Mouse (Mus musculus) embryonic stem cell, embryonic (primary cell): ENCODE data around the gene Eef2.

Source experiments
- CTCF ChIA-PET, 4 experiments: fragments of 300-600 bp in 2 of 4; fragments of 350-600 bp in 2 of 4; sonication (Branson Sonifier 250); formaldehyde crosslinking; loops; one replicate each; lab custom pipeline; 2022; ENCODE audit warnings: inconsistent platforms in 2 of 4; lab: Charles Lee
- POLR2A ChIA-PET, 4 experiments: fragments of 300-600 bp in 2 of 4; fragments of 350-600 bp in 2 of 4; sonication (Branson Sonifier 250); formaldehyde crosslinking; loops; one replicate each; lab custom pipeline; 2022; ENCODE audit warnings: antibody characterized with exemption in 4 of 4, inconsistent platforms in 1 of 4; lab: Charles Lee

Gene Eef2

DNA sequence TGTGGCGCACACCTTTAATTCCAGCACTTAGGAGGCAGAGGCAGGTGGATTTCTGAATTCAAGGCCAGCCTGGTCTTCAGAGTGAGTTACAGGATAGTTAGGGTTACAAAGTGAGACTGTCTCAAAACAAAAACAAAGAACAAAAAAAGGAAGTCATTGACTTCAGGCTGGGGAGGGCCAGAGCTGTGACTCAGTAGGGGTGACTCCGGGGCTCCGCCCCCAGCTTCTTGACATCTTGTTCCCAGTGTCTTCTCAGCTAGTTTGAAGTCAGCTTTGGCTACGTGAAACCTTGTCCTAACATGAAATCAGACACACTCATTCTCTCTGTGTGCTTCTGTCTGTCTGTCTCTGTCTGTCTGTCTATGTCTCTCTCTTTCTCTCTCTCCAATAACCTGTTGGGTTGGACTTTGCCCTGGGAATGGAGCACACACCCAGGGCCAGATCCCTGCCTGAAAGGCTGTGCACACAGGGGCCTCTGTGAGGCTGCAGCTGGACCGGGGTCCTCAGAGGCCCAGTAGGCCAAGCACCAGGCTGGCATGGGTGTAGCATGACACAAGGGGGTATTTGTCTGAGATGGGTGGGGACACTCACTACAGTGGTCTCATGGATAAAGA lies 45.1 kb downstream of the Eef2 start:
- ChIA-PET POLR2A (interaction anchor here in 1 of 4 experiments (0.8 to 1.7 kb wide), 3 partner anchors 10 to 81 kb away, joined by 3 to 4 read pairs (median 4); no protein-coding TSS in a partner anchor), CTCF (interaction anchor here in 2 of 4 experiments (0.6 to 4.5 kb wide), 5 partner anchors 9 to 85 kb away, joined by 3 to 21 read pairs (median 4); partner anchors contain the start of gene Atcay (in 1 of the 2))

DNA sequence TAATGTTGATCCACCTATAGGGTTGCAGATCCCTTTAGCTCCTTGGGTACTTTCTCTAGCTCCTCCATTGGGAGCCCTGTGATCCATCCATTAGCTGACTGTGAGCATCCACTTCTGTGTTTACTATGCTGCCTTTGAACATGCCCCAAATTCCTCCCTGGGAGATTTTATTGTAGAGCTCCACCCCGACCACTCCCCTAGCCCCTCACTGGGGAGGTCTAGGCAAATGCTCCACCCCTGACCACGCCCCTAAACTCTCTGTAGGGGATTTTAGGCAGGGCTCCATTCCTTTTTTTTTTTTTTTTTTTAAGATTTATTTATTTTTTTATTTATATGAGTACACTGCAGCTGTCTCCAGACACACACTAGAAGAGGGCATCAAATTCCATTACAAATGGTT lies 47.3 kb downstream of the Eef2 start:
- POLR2A ChIA-PET, result interaction anchor here (0.6 to 2.5 kb wide), 22 partner anchors 9 to 294 kb away, joined by 3 to 9 read pairs (median 4); partner anchors contain the start of genes Eef2 (in 1 of the 4), Map2k2 (in 1 of the 4), Matk (in 1 of the 4) and Zfr2 (in 1 of the 4)
- CTCF ChIA-PET, result interaction anchor here (0.5 to 2.5 kb wide), 21 partner anchors 8 to 477 kb away, joined by 3 to 16 read pairs (median 4); partner anchors contain the start of genes Pip5k1c (in 1 of the 4) and Zfr2 (in 1 of the 4)

DNA sequence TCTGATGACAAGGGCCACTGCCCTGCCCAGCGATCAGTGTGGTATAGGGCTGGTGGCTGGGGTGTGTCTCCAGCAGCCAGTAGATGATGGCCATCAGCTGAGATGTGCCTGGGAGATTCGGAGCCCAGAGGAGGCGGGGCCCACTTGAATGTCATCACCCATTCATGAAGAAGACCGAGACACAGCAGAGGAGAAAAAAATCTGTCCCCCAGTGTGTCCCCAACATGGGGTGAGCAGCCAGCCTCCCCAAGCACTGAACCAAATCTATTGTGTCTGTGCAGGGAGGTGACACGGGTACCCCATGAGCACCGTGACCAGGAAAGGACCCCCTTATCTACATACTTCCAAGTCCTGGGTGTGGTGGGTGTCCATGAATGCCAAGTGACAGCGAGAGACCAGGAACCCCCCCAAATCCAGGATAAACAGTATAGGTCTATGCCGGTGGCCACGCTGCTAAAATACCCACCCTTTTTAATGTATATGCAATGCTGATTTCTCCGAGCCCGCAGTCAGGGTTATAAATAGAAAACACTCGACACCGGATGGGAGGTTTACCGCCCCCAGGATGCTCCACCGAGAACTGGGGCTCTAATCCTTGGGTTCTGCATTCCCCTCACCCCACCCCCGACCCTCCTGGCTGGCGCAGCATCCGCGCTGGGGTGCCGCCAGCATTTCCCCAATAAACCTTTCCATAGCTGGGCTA lies 53.5 kb downstream of the Eef2 start:
- ChIA-PET CTCF (interaction anchor here (0.6 to 4.2 kb wide), 27 partner anchors 10 to 1021 kb away, joined by 3 to 37 read pairs (median 8); partner anchors contain the start of genes Apba3 (in 1 of the 4), Mrpl54 (in 1 of the 4), Pip5k1c (in 1 of the 4) and Tjp3 (in 1 of the 4)), POLR2A (interaction anchor here (0.5 to 2.1 kb wide), 12 partner anchors 9 to 524 kb away, joined by 3 to 9 read pairs (median 3); partner anchors contain the start of genes Eef2 (in 1 of the 4), Hmg20b (in 1 of the 4) and Tjp3 (in 1 of the 4))

DNA sequence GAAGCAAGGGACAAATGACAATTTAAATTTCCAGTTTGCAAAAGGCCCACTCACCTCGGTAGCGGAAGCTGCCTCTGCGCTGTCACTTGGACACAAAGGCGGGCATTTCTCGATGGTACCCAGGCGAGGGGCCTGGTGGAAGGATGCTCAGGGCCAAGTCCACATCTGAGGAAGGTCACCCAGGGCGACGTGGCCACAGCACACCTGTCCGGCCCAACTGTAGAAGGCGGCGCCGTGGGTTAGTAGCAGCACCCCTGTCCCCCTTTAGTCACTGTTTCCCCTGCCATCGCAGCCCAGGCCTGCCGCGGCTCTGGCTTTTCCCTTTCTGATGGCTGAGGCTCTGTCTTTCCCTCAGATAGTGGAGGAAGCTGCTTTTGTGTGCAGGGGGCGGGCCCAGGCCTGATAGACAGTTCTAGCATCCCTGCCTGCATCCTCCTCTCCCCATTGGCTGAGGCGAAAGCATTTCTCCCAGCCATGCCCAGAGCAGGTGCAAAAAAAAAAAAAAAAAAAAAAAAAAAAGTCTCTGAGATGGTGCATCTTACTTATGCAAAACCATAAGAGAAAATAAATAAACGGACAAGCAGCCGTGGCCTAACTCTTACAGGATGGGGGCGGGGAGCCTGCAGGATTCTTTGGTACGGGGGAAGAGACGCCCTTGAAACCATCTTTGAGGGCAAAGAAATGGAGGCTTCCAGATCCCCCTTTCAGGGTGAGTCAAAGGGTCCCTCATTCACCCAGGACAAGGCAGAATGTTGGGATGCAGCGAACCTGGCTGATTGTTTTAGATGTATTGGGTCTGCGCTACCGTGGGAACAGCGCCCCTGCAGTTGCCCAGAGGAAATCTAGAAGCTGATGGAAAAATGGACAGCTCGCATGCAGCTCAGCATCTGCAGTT lies 54.3 kb downstream of the Eef2 start, which contains the start of gene Atcay:
TSS of gene Atcay (minus strand) at position 396 of the 895 bp plus-strand sequence.
- ChIA-PET POLR2A (interaction anchor here (0.5 to 2.1 kb wide), 34 partner anchors 9 to 306 kb away, joined by 3 to 9 read pairs (median 3); partner anchors contain the start of genes Cactin (in 2 of the 4), Hmg20b (in 2 of the 4), Apba3 (in 1 of the 4) and Eef2 (in 1 of the 4)), CTCF (interaction anchor here (0.6 to 4.2 kb wide), 74 partner anchors 7 to 1022 kb away, joined by 3 to 37 read pairs (median 4); partner anchors contain the start of genes Cactin (in 2 of the 4), Apba3 (in 1 of the 4), Map2k2 (in 1 of the 4) and Matk (in 1 of the 4))

DNA sequence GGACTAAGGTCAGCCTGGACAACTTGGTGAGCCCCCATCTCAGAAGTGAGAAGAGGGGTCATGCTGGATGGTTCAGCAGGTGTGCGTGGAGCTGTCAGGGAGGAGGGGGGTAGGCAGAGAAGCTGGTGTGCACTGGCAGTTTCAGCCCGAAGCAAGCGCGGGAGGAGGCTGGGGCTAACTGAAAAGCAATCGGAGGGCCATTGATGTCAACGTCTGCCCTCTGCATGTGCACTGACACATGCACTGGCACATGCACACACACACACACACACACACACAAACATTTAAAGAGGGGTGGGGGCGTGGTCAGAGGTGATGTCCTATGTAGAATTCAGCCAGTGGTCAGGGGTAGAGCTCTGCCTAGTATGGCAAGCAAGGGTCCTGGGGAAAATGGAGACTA lies 55.0 kb downstream of the Eef2 start:
- CTCF ChIA-PET, result interaction anchor here (0.5 to 4.2 kb wide), 64 partner anchors 8 to 687 kb away, joined by 3 to 37 read pairs (median 4); partner anchors contain the start of genes Cactin (in 2 of the 4), Map2k2 (in 2 of the 4), Matk (in 1 of the 4) and Nmrk2 (in 1 of the 4)
- POLR2A ChIA-PET, result interaction anchor here (0.6 to 2.1 kb wide), 28 partner anchors 8 to 305 kb away, joined by 3 to 9 read pairs (median 3); partner anchors contain the start of genes Cactin (in 2 of the 4), Apba3 (in 1 of the 4), Gadd45b (in 1 of the 4) and Hmg20b (in 1 of the 4)
